Mouse (Mus musculus) ES-Bruce4 (cell line): ENCODE results near the gene Nfib. TPM values are rescaled to one million over a fixed set of nuclear protein-coding genes. Genes with fewer than 3 reads are reported as not detected.

ENCODE experiments used
- H3K27ac ChIP-seq: 2 replicates; pipeline ENCODE4 v1.5.1; 2012; ENCODE audit warnings: low read length, inconsistent platforms; ENCODE audit not compliant: insufficient read depth
- H3K27me3 ChIP-seq: 2 replicates; pipeline ENCODE4 v1.6.1; 2012; ENCODE audit warnings: mild to moderate bottlenecking, low read length, inconsistent platforms; ENCODE audit not compliant: control insufficient read depth, poor library complexity, insufficient read depth, severe bottlenecking
- H3K36me3 ChIP-seq: 2 replicates; pipeline ENCODE4 v1.6.1; 2012; ENCODE audit warnings: inconsistent platforms, mild to moderate bottlenecking, low read length, moderate library complexity; ENCODE audit not compliant: control insufficient read depth, poor library complexity, insufficient read depth, severe bottlenecking
- H3K4me1 ChIP-seq: one replicate; pipeline ENCODE4 v1.8.1; 2011; ENCODE audit warnings: low read length; ENCODE audit not compliant: control insufficient read depth, insufficient read depth
- H3K4me3 ChIP-seq: 2 replicates; pipeline ENCODE4 v1.5.1; 2011; ENCODE audit warnings: low read depth, mild to moderate bottlenecking, low read length
- H3K9ac ChIP-seq: 2 replicates; pipeline ENCODE4 v1.6.1; 2012; ENCODE audit warnings: low read depth, mild to moderate bottlenecking, inconsistent platforms; ENCODE audit not compliant: poor library complexity, severe bottlenecking
- H3K9me3 ChIP-seq: replicated peaks from 2 replicates; pipeline ENCODE4 v1.6.1; 2012; ENCODE audit warnings: mild to moderate bottlenecking, low read length, inconsistent platforms; ENCODE audit not compliant: control insufficient read depth, poor library complexity, insufficient read depth, severe bottlenecking
- CTCF ChIP-seq: IDR thresholded peaks from one replicate; pipeline ENCODE4 v1.8.1; 2011; ENCODE audit warnings: low read depth, low read length
- EP300 ChIP-seq: IDR thresholded peaks from 2 replicates; pipeline ENCODE4 v1.6.1; 2011; ENCODE audit warnings: low read depth, low read length; ENCODE audit not compliant: insufficient read depth
- POLR2A ChIP-seq: IDR thresholded peaks from one replicate; pipeline ENCODE4 v1.8.1; 2011; ENCODE audit warnings: low read length; ENCODE audit not compliant: insufficient read depth
- polyA plus RNA-seq: library from polyadenylated mRNA; stranded (reverse); fragments of >200 nt; gene quantifications from 2 replicates; pipeline ENCODE4 v1.2.4, GENCODE M21; 2011; ENCODE audit warnings: low read depth; ENCODE audit not compliant: missing spikeins, insufficient read depth, insufficient read length

Nfib gene
- polyA plus RNA-seq, 1 experiment = 4.6 TPM

GRCm38 (mm10) chr4:82391726-82392472 is 313.7 kb downstream of the Nfib start:
- H3K27me3 ChIP-seq = no peaks in the 10 kb centered on the region
- TF ChIP-seq EP300 (no peak), POLR2A (no peak), CTCF (no peak)
- peaks cover 6% of the 10 kb centered on the region for H3K4me1 ChIP-seq
- no peaks in the 10 kb centered on the region for H3K36me3 ChIP-seq
- H3K9ac ChIP-seq = no peak overlapping the region
- no peak overlapping the region for H3K27ac ChIP-seq
- no peak overlapping the region for H3K4me3 ChIP-seq
- H3K9me3 ChIP-seq = no peaks in the 10 kb centered on the region

- H3K4me1 ChIP-seq = peaks cover 4% of the 10 kb centered on the region
- TF ChIP-seq CTCF = no peak
- no peak for TF ChIP-seq EP300
- TF ChIP-seq POLR2A = no peak
Observed at GRCm38 (mm10) chr4:82390545-82390944, 315.0 kb downstream of the Nfib start.

GRCm38 (mm10) chr4:82389876-82390275 is 315.7 kb downstream of the Nfib start:
- Histone ChIP-seq H3K4me3 (no peak overlapping the region), H3K4me1 (peaks cover 4% of the 10 kb centered on the region), H3K27ac (no peak overlapping the region), H3K36me3 (no peaks in the 10 kb centered on the region), H3K27me3 (no peaks in the 10 kb centered on the region), H3K9me3 (no peaks in the 10 kb centered on the region), H3K9ac (no peak overlapping the region)
- TF ChIP-seq CTCF = no peak
- no peak for TF ChIP-seq POLR2A
- TF ChIP-seq EP300 = no peak

More at GRCm38 (mm10) chr4:82390545-82390944, 315.0 kb downstream of the Nfib start:
- Histone ChIP-seq H3K36me3 (no peaks in the 10 kb centered on the region), H3K4me3 (no peak overlapping the region), H3K27ac (no peak overlapping the region), H3K27me3 (no peaks in the 10 kb centered on the region), H3K9ac (no peak overlapping the region), H3K9me3 (no peaks in the 10 kb centered on the region)

GRCm38 (mm10) chr4:82387620-82388019 is 317.9 kb downstream of the Nfib start:
- Histone ChIP-seq H3K36me3 (no peaks in the 10 kb centered on the region), H3K4me1 (peaks cover 1% of the 10 kb centered on the region), H3K27me3 (no peaks in the 10 kb centered on the region), H3K9ac (no peak overlapping the region), H3K9me3 (no peaks in the 10 kb centered on the region), H3K27ac (no peak overlapping the region), H3K4me3 (no peak overlapping the region)
- no peak for TF ChIP-seq POLR2A
- TF ChIP-seq CTCF = no peak
- no peak for TF ChIP-seq EP300

GRCm38 (mm10) chr4:82386222-82386993 is 319.1 kb downstream of the Nfib start:
- Histone ChIP-seq H3K4me3 (no peak overlapping the region), H3K36me3 (no peaks in the 10 kb centered on the region), H3K9me3 (no peaks in the 10 kb centered on the region), H3K4me1 (peaks cover 3% of the 10 kb centered on the region), H3K27ac (no peak overlapping the region), H3K9ac (no peak overlapping the region), H3K27me3 (no peaks in the 10 kb centered on the region)
- TF ChIP-seq EP300 = no peak
- TF ChIP-seq POLR2A = no peak
- no peak for TF ChIP-seq CTCF

GRCm38 (mm10) chr4:82385638-82386037 is 319.9 kb downstream of the Nfib start:
- no peaks in the 10 kb centered on the region for H3K27me3 ChIP-seq
- TF ChIP-seq POLR2A (no peak), CTCF (no peak), EP300 (no peak)
- H3K9ac ChIP-seq = no peak overlapping the region
- no peaks in the 10 kb centered on the region for H3K36me3 ChIP-seq
- no peak overlapping the region for H3K27ac ChIP-seq
- no peaks in the 10 kb centered on the region for H3K9me3 ChIP-seq
- H3K4me3 ChIP-seq = no peak overlapping the region
- H3K4me1 ChIP-seq = peaks cover 3% of the 10 kb centered on the region
